Mouse (Mus musculus): ENCODE measurements around the gene Ptx4.

- TF ChIP-seq CTCF (IDR thresholded peaks at IDR 0.05; ENCODE audit: insufficient read depth, low read length) (no peak), POLR2A (IDR thresholded peaks at IDR 0.05; ENCODE audit: borderline replicate concordance, extremely low read depth, low read depth, low read length) (no peak)
Observed at GRCm38 (mm10) chr17:25110590-25110989, 10.0 kb upstream of the Ptx4 start.

Measured in lung, adult 2 months (tissue).